Mouse (Mus musculus): Measurements from ENCODE around the gene Grk1. TPM values are rescaled to one million over a fixed set of nuclear protein-coding genes. Genes with fewer than 3 reads are reported as not detected.

The Grk1 gene
- total and polyA plus RNA-seq, 3 experiments = not detected

DNA sequence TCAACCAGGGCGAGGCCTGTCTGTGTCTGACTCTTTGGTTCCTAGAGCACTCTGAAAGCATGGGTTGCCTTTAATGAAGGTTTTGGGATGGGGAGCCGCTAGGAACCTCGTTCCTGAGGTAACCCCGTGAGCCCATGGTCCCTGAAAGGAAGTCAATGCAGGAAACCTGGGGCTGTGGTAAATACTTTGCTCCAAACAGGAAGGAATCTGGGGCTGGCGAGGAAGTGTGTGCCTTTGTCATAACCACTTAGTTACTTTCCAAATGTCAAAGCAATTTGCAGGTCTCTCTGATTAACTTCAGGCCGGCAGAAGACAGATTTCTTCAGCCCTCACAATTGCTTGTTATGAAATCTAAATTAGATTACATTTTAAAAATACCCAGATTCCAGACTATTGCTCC, 22.5 kb downstream of the Grk1 start:
- Histone ChIP-seq H3K4me2 (ENCODE audit: insufficient read depth, low read depth, poor library complexity, severe bottlenecking) (no peak overlapping the region), H3K9ac (ENCODE audit: insufficient read depth, low read depth) (no peak overlapping the region), H3K27me3 (replicated peaks) (peaks cover 85% of the 10 kb centered on the region), H3K36me3 (replicated peaks in 1 of 2; ENCODE audit: control insufficient read depth in 1 of 2, insufficient read depth in 1 of 2, low read length in 1 of 2) (no peaks in the 10 kb centered on the region), H3K4me1 (ENCODE audit: control insufficient read depth in 1 of 2, insufficient read depth in 2 of 2) (peaks cover 0 to 2% of the 10 kb centered on the region in 2 experiments; a peak in 1 of 4 replicates), H3K4me3 (replicated peaks in 1 of 3; ENCODE audit: low read depth in 2 of 3, low read length in 2 of 3, poor library complexity in 1 of 3) (no peak overlapping the region), H3K27ac (ENCODE audit: insufficient read depth, low read depth) (no peak overlapping the region), H3K9me3 (replicated peaks; ENCODE audit: low read length) (peaks cover 6% of the 10 kb centered on the region), H3K79me2 (replicated peaks; ENCODE audit: control insufficient read depth, extremely low read depth, insufficient read depth, poor library complexity, severe bottlenecking) (no peaks in the 10 kb centered on the region)
- DNase-seq (ENCODE audit: extremely low read depth) = no peak
- dilution Hi-C loops (cut with MboI; ENCODE audit: extremely low pct_ligation_motif_present, extremely low pct_unique_long_range_greater_than_20kb, low sequenced_read_pairs) (no loop called here), in situ Hi-C loops (cut with MboI; ENCODE audit: low pct_ligation_motif_present, low pct_unique_long_range_greater_than_20kb, low sequenced_read_pairs) (no loop called here)
- TF ChIP-seq CHD1 (IDR thresholded peaks at IDR 0.05; ENCODE audit: low read depth, low read length) = no peak
- TF ChIP-seq HCFC1 (IDR thresholded peaks at IDR 0.05; ENCODE audit: low read depth, low read length) = no peak
- TF ChIP-seq ETS1 (conservative IDR thresholded peaks at IDR 0.05; ENCODE audit: low read depth, low read length) = no peak
- TF ChIP-seq MAX (IDR thresholded peaks at IDR 0.05; ENCODE audit: low read length) = no peak
- TF ChIP-seq PAX5 (IDR thresholded peaks at IDR 0.05; ENCODE audit: low read length) = no peak
- no peak for TF ChIP-seq ELF1 (IDR thresholded peaks at IDR 0.05; ENCODE audit: low read depth, low read length)
- TF ChIP-seq IRF4 (IDR thresholded peaks at IDR 0.05; ENCODE audit: low read depth, low read length) = no peak
- no peak for TF ChIP-seq RCOR1 (conservative IDR thresholded peaks at IDR 0.05; ENCODE audit: low read depth, low read length)
- TF ChIP-seq RAD21 (IDR thresholded peaks at IDR 0.05; ENCODE audit: low read depth, low read length) = no peak
- TF ChIP-seq MEF2A (IDR thresholded peaks at IDR 0.05; ENCODE audit: borderline replicate concordance, low read depth, low read length) = no peak
- no peak for TF ChIP-seq EP300 (IDR thresholded peaks at IDR 0.05; ENCODE audit: low read length)
- TF ChIP-seq ZMIZ1 (IDR thresholded peaks at IDR 0.05; ENCODE audit: low read depth, low read length) = no peak
- no peak for TF ChIP-seq KAT2A (IDR thresholded peaks at IDR 0.05; ENCODE audit: insufficient replicate concordance, low read length)

DNA sequence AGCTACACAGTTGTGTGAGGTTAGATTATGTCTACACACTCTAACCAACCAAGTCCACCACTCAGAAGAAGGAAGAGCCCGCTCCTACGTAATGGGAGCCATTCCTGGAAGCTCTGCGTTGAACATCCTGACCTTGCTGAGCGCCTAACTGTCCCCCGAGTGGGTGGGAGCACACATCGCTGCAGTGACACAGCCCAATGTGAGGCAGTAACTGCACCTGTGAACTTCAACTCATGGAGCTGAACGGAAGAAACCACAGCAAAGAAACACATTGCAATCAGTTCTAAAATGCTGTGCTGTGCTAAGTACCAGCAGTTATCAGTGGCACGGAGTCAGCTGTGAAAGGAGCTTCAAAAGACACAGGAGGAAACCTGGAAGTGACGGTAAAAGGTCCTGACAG, 23.3 kb downstream of the Grk1 start:
- Histone ChIP-seq H3K9me3 (replicated peaks; ENCODE audit: low read length) (peaks cover 5% of the 10 kb centered on the region), H3K4me2 (ENCODE audit: insufficient read depth, low read depth, poor library complexity, severe bottlenecking) (no peak overlapping the region), H3K27ac (ENCODE audit: insufficient read depth, low read depth) (no peak overlapping the region), H3K4me1 (ENCODE audit: control insufficient read depth in 1 of 2, insufficient read depth in 2 of 2) (peaks cover 0 to 2% of the 10 kb centered on the region in 2 experiments; a peak in 1 of 4 replicates), H3K4me3 (replicated peaks in 1 of 3; ENCODE audit: low read depth in 2 of 3, low read length in 2 of 3, poor library complexity in 1 of 3) (no peak overlapping the region), H3K79me2 (replicated peaks; ENCODE audit: control insufficient read depth, extremely low read depth, insufficient read depth, poor library complexity, severe bottlenecking) (no peaks in the 10 kb centered on the region), H3K9ac (ENCODE audit: insufficient read depth, low read depth) (no peak overlapping the region), H3K27me3 (replicated peaks) (peaks cover 91% of the 10 kb centered on the region), H3K36me3 (replicated peaks in 1 of 2; ENCODE audit: control insufficient read depth in 1 of 2, insufficient read depth in 1 of 2, low read length in 1 of 2) (no peaks in the 10 kb centered on the region)
- dilution Hi-C loops (cut with MboI; ENCODE audit: extremely low pct_ligation_motif_present, extremely low pct_unique_long_range_greater_than_20kb, low sequenced_read_pairs) (no loop called here), in situ Hi-C loops (cut with MboI; ENCODE audit: low pct_ligation_motif_present, low pct_unique_long_range_greater_than_20kb, low sequenced_read_pairs) (no loop called here)
- no peak for DNase-seq (ENCODE audit: extremely low read depth)
- no peak for TF ChIP-seq CHD1 (IDR thresholded peaks at IDR 0.05; ENCODE audit: low read depth, low read length)
- no peak for TF ChIP-seq CHD2 (IDR thresholded peaks at IDR 0.05; ENCODE audit: low read length)

DNA sequence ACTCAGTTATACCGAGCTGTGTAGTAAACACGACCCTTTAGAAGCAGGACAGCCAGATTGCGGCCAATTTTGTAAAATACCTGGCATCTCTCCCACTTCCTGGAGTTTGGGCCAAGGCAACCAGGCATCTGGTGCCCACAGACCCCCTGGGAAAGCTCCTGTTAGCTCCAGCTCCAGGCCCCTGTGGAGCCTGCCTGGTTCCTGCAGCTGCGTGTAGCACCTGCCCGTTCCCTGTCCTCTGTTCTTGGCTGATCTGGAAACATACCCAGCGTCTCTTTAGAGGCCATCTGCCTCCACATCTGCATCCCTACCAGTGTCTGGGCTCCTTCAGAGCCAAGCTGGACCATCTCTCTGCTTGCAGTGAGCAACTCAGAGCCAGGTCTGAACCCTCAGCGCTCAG, 25.5 kb downstream of the Grk1 start:
- H3K79me2 ChIP-seq (replicated peaks; ENCODE audit: control insufficient read depth, extremely low read depth, insufficient read depth, poor library complexity, severe bottlenecking) = no peaks in the 10 kb centered on the region
- H3K27ac ChIP-seq (ENCODE audit: insufficient read depth, low read depth) = no peak overlapping the region
- H3K4me2 ChIP-seq (ENCODE audit: insufficient read depth, low read depth, poor library complexity, severe bottlenecking) = no peak overlapping the region
- dilution Hi-C loops (cut with MboI; ENCODE audit: extremely low pct_ligation_motif_present, extremely low pct_unique_long_range_greater_than_20kb, low sequenced_read_pairs) (no loop called here), in situ Hi-C loops (cut with MboI; ENCODE audit: low pct_ligation_motif_present, low pct_unique_long_range_greater_than_20kb, low sequenced_read_pairs) (no loop called here)
- peaks cover 90% of the 10 kb centered on the region for H3K27me3 ChIP-seq (replicated peaks)
- H3K9me3 ChIP-seq (replicated peaks; ENCODE audit: low read length) = peaks cover 5% of the 10 kb centered on the region
- DNase-seq (ENCODE audit: extremely low read depth) = no peak
- H3K36me3 ChIP-seq (replicated peaks in 1 of 2; ENCODE audit: control insufficient read depth in 1 of 2, insufficient read depth in 1 of 2, low read length in 1 of 2) = no peaks in the 10 kb centered on the region
- no peak overlapping the region for H3K9ac ChIP-seq (ENCODE audit: insufficient read depth, low read depth)
- peaks cover 0 to 2% of the 10 kb centered on the region in 2 experiments; a peak in 1 of 4 replicates for H3K4me1 ChIP-seq (ENCODE audit: control insufficient read depth in 1 of 2, insufficient read depth in 2 of 2)
- no peak for TF ChIP-seq HCFC1 (IDR thresholded peaks at IDR 0.05; ENCODE audit: low read depth, low read length)
- no peak for TF ChIP-seq UBTF (IDR thresholded peaks at IDR 0.05; ENCODE audit: low read depth, low read length)
- TF ChIP-seq RCOR1 (conservative IDR thresholded peaks at IDR 0.05; ENCODE audit: low read depth, low read length) = no peak
- no peak for TF ChIP-seq TBP (conservative IDR thresholded peaks at IDR 0.05; ENCODE audit: low read depth, low read length)
- TF ChIP-seq ETS1 (conservative IDR thresholded peaks at IDR 0.05; ENCODE audit: low read depth, low read length) = no peak
- no peak for TF ChIP-seq MYC (IDR thresholded peaks at IDR 0.05; ENCODE audit: low read depth, low read length)
- no peak for TF ChIP-seq BHLHE40 (IDR thresholded peaks at IDR 0.05; ENCODE audit: low read depth, low read length)
- TF ChIP-seq JUND (conservative IDR thresholded peaks at IDR 0.05; ENCODE audit: low read depth, low read length) = no peak
- TF ChIP-seq NELFE (IDR thresholded peaks at IDR 0.05; ENCODE audit: low read depth, low read length) = no peak
- TF ChIP-seq MAZ (IDR thresholded peaks at IDR 0.05; ENCODE audit: low read depth, low read length) = no peak
- no peak for TF ChIP-seq MAX (IDR thresholded peaks at IDR 0.05; ENCODE audit: low read length)
- no peak for TF ChIP-seq SMC3 (IDR thresholded peaks at IDR 0.05; ENCODE audit: low read depth, low read length)
- no peak for TF ChIP-seq POLR2AphosphoS2 (IDR thresholded peaks at IDR 0.05; ENCODE audit: low read depth, low read length)
- no peak overlapping the region for H3K4me3 ChIP-seq (replicated peaks in 1 of 3; ENCODE audit: low read depth in 2 of 3, low read length in 2 of 3, poor library complexity in 1 of 3)
